Mouse (Mus musculus) T-helper 1 cell (primary cell): ENCODE results near the gene Magi2.

Experiments used
- in situ Hi-C: fragments of 300-600 bp; cut with MboI, MseI; formaldehyde crosslinking; loops from one replicate; pipeline ENCODE4 v1.15.1; 2025; ENCODE audit warnings: high pct_unique_total_duplicates

Gene Magi2

GRCm38 (mm10) chr5:20231908-20232307 lies 1005.1 kb downstream of the Magi2 start:
- in situ Hi-C loops, result no loop called here

GRCm38 (mm10) chr5:20241523-20241922 lies 1014.7 kb downstream of the Magi2 start:
- in situ Hi-C loops, result no loop called here

GRCm38 (mm10) chr5:20242496-20242895 lies 1015.7 kb downstream of the Magi2 start:
- in situ Hi-C loops, result no loop called here

- in situ Hi-C loops, result no loop called here
These were observed 1022.5 kb downstream of the Magi2 start for GRCm38 (mm10) chr5:20249382-20249781.

GRCm38 (mm10) chr5:20251541-20251940 lies 1024.7 kb downstream of the Magi2 start:
- in situ Hi-C loops, result loop anchor here (25.0 kb wide), 1 partner anchor 736 kb away; no protein-coding TSS in a partner anchor

GRCm38 (mm10) chr5:20256150-20256868 lies 1029.5 kb downstream of the Magi2 start:
- in situ Hi-C loops, result loop anchor here (25.0 kb wide), 1 partner anchor 731 kb away; no protein-coding TSS in a partner anchor

GRCm38 (mm10) chr5:20256933-20257332 lies 1030.1 kb downstream of the Magi2 start:
- in situ Hi-C loops, result loop anchor here (25.0 kb wide), 1 partner anchor 730 kb away; no protein-coding TSS in a partner anchor

- in situ Hi-C loops, result loop anchor here (25.0 kb wide), 1 partner anchor 730 kb away; no protein-coding TSS in a partner anchor
These were observed 1030.6 kb downstream of the Magi2 start for GRCm38 (mm10) chr5:20257419-20257818.

- in situ Hi-C loops, result loop anchor here (25.0 kb wide), 1 partner anchor 728 kb away; no protein-coding TSS in a partner anchor
These were observed 1032.9 kb downstream of the Magi2 start for GRCm38 (mm10) chr5:20259719-20260118.

GRCm38 (mm10) chr5:20272680-20273079 lies 1045.8 kb downstream of the Magi2 start:
- in situ Hi-C loops, result loop anchor here (25.0 kb wide), 1 partner anchor 715 kb away; no protein-coding TSS in a partner anchor

- in situ Hi-C loops, result no loop called here
These were observed 1048.8 kb downstream of the Magi2 start for GRCm38 (mm10) chr5:20275632-20276031.

- in situ Hi-C loops, result no loop called here
These were observed 1058.4 kb downstream of the Magi2 start for GRCm38 (mm10) chr5:20285080-20285840.

- in situ Hi-C loops, result loop anchor here (5.0 kb wide), 1 partner anchor 58 kb away; no protein-coding TSS in a partner anchor
These were observed 1067.7 kb downstream of the Magi2 start for GRCm38 (mm10) chr5:20294521-20294920.

GRCm38 (mm10) chr5:20299816-20300215 lies 1073.0 kb downstream of the Magi2 start:
- in situ Hi-C loops, result no loop called here

- in situ Hi-C loops, result no loop called here
These were observed 1076.5 kb downstream of the Magi2 start for GRCm38 (mm10) chr5:20303056-20303965.

GRCm38 (mm10) chr5:20320970-20321369 lies 1094.1 kb downstream of the Magi2 start:
- in situ Hi-C loops, result no loop called here

- in situ Hi-C loops, result no loop called here
These were observed 1098.5 kb downstream of the Magi2 start for GRCm38 (mm10) chr5:20325290-20325689.

GRCm38 (mm10) chr5:20328901-20329300 lies 1102.1 kb downstream of the Magi2 start:
- in situ Hi-C loops, result no loop called here

- in situ Hi-C loops, result no loop called here
These were observed 1103.2 kb downstream of the Magi2 start for GRCm38 (mm10) chr5:20330025-20330424.

- in situ Hi-C loops, result no loop called here
These were observed 1105.7 kb downstream of the Magi2 start for GRCm38 (mm10) chr5:20332574-20332973.

GRCm38 (mm10) chr5:20334549-20334948 lies 1107.7 kb downstream of the Magi2 start:
- in situ Hi-C loops, result no loop called here
